ENCODE assay signal across 9 mouse cellular contexts in the genomic region with DNA sequence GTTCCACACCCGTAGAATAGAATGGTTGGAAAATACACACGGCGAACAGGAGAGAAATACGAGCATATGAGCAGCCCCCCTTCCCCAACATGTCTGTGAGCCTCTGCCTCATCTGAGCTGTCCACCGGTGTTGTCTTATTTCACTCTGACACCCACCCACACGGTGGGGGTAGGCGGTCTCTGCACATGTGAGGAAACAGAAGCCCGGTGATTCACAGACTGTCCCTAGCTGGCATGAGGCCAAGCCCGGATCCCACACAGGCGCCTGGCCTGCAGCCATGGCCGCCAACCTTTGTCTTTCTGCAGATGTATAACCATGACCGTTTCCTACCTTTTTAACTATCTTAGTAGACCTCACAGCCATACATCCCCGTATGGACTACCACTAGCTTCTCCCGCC.
A peak's percentile ranks its signal among the peaks of the same experiment; 100 is the strongest.
DNase-seq lines count a peak whose midpoint lies in the region; ATAC-seq lines count a peak whose summit lies in the region.
"Had no signal": no experiment of that assay in that cellular context is flagged by ENCODE, and none has a peak within 500 bp of the region (broad histone marks: within the 10 kb centered on the region; RNA-seq: fewer than 3 reads in every experiment).

No protein-coding gene starts in this region.

- H3K9ac ChIP-seq in kidney, embryonic 16.5 days (replicated peaks; ENCODE audit: low read length): no peak overlapping the region
- H3K9ac ChIP-seq: limb, embryonic 15.5 days had no signal

- peaks cover 4% of the 10 kb centered on the region; the same call in 1 of the 2 replicates for H3K27me3 ChIP-seq in kidney, embryonic 16.5 days (ENCODE audit: insufficient read depth, low read length)
- peaks cover 78% of the 10 kb centered on the region for H3K27me3 ChIP-seq in midbrain, embryonic 10.5 days (ENCODE audit: low read depth, poor library complexity, severe bottlenecking)

- peaks cover 9% of the 10 kb centered on the region; the same call in 1 of the 2 replicates for H3K4me1 ChIP-seq in kidney, embryonic 16.5 days (ENCODE audit: insufficient read depth, low read length)
- peaks cover 6% of the 10 kb centered on the region for H3K4me1 ChIP-seq in midbrain, embryonic 10.5 days
- H3K4me1 ChIP-seq: limb, embryonic 15.5 days had no signal

- no peaks in the 10 kb centered on the region for H3K9me3 ChIP-seq in kidney, embryonic 16.5 days (ENCODE audit: low read length)
- no peaks in the 10 kb centered on the region for H3K9me3 ChIP-seq in midbrain, embryonic 10.5 days (replicated peaks)
- H3K9me3 ChIP-seq: limb, embryonic 15.5 days had no signal

- no peak overlapping the region for H3K4me3 ChIP-seq in kidney, embryonic 16.5 days (ENCODE audit: low read length)
- H3K4me3 ChIP-seq in midbrain, embryonic 10.5 days: no peak overlapping the region
- H3K4me3 ChIP-seq: limb, embryonic 15.5 days had no signal

- H3K27ac ChIP-seq in kidney, embryonic 16.5 days (ENCODE audit: low read length): no peak overlapping the region
- H3K27ac ChIP-seq in midbrain, embryonic 10.5 days (replicated peaks): no peak overlapping the region
- H3K27ac ChIP-seq: limb, embryonic 15.5 days had no signal

- no peak overlapping the region for H3K4me2 ChIP-seq in kidney, embryonic 16.5 days (replicated peaks; ENCODE audit: low read depth, low read length)
- H3K4me2 ChIP-seq: limb, embryonic 15.5 days had no signal

- ATAC-seq in frontal cortex, adult (ENCODE audit: low TSS enrichment): no peak
- 0 out of 2 replicates have a peak, but pooled peaks have one; percentile 51 for ATAC-seq in kidney, embryonic 16.5 days (ENCODE audit: low FRiP score, low TSS enrichment)
- ATAC-seq in megakaryocyte, adult 5-6 weeks (ENCODE audit: poor library complexity, severe bottlenecking): no peak

- 49% methylated on average over 14 of the region's 14 CpGs for WGBS in kidney, embryonic 16.5 days
- WGBS in midbrain, embryonic 10.5 days: 94% methylated on average over 14 of the region's 14 CpGs

- H3K36me3 ChIP-seq in kidney, embryonic 16.5 days (ENCODE audit: insufficient read depth, low read length): no peaks in the 10 kb centered on the region
- H3K36me3 ChIP-seq in midbrain, embryonic 10.5 days: no peaks in the 10 kb centered on the region
- H3K36me3 ChIP-seq: limb, embryonic 15.5 days had no signal

- peak; percentile 7 to 60 for DNase-seq in frontal cortex, adult 2 months (ENCODE audit: extremely low spot score in 1 of 2, low spot score in 1 of 2)
- DNase-seq in ovary, postnatal 10 days (ENCODE audit: low spot score): peak; percentile 7
- no peak for DNase-seq in ovary, adult 18-20 months (ENCODE audit: low spot score)
- DNase-seq in midbrain, embryonic 10.5 days (ENCODE audit: low spot score): no peak
- DNase-seq in urinary bladder, postnatal 10 days (ENCODE audit: low spot score): no peak

Comparison
In these comparisons a context has a peak if more than half of its experiments do, and no peak if none do; other contexts are left out.
1. DNase-seq: peak in frontal cortex, adult 2 months (2 of 2) and ovary, postnatal 10 days (single experiment); none in ovary, adult 18-20 months (single experiment), midbrain, embryonic 10.5 days (single experiment) and urinary bladder, postnatal 10 days (single experiment).